Mouse (Mus musculus) kidney, embryonic 14.5 days (tissue): ENCODE data around the gene Nmnat2. TPM values are rescaled to one million over a fixed set of nuclear protein-coding genes. Genes with fewer than 3 reads are reported as not detected.

Experiments
- ATAC-seq: fragments of 200-750 bp; cut with Nextera tagmentation; 2 replicates; pipeline ENCODE4 v1.8.0; 2017; ENCODE audit warnings: moderate number of reproducible peaks, mild to moderate bottlenecking, moderate TSS enrichment, moderate library complexity; ENCODE audit not compliant: low FRiP score, low TSS enrichment
- H3K27ac ChIP-seq: fragments of 300-500 bp; sonication (generic); 2 replicates; pipeline ENCODE4 v1.5.1; 2014; ENCODE audit warnings: low read depth, mild to moderate bottlenecking, low read length, moderate library complexity, mixed read lengths
- H3K27me3 ChIP-seq: fragments of 300-500 bp; sonication (generic); 2 replicates; pipeline ENCODE4 v1.6.1; 2014; ENCODE audit warnings: mild to moderate bottlenecking, low read length; ENCODE audit not compliant: control insufficient read depth, insufficient read depth
- H3K36me3 ChIP-seq: fragments of 300-500 bp; sonication (generic); 2 replicates; pipeline ENCODE4 v1.6.1; 2014; ENCODE audit warnings: low read length, mixed read lengths; ENCODE audit not compliant: control insufficient read depth, insufficient read depth
- H3K4me1 ChIP-seq: fragments of 300-500 bp; sonication (generic); 2 replicates; pipeline ENCODE4 v1.6.1; 2014; ENCODE audit warnings: low read length, mixed read lengths; ENCODE audit not compliant: control insufficient read depth, insufficient read depth
- H3K4me2 ChIP-seq: fragments of 300-500 bp; sonication (generic); replicated peaks from 2 replicates; pipeline ENCODE4 v1.6.1; 2014; ENCODE audit warnings: low read depth, mild to moderate bottlenecking, low read length
- H3K4me3 ChIP-seq: fragments of 300-500 bp; sonication (generic); 2 replicates; pipeline ENCODE4 v1.5.1; 2014; ENCODE audit warnings: mild to moderate bottlenecking, low read length
- H3K9ac ChIP-seq: fragments of 300-500 bp; sonication (generic); 2 replicates; pipeline ENCODE4 v1.6.1; 2014; ENCODE audit warnings: low read depth, mild to moderate bottlenecking, low read length, moderate library complexity
- H3K9me3 ChIP-seq: fragments of 300-500 bp; sonication (generic); 2 replicates; pipeline ENCODE4 v1.6.1; 2016; ENCODE audit warnings: low read length; ENCODE audit not compliant: control insufficient read depth
- WGBS: fragments of 180-500 bp; shearing (Covaris S2); extraction: QIAGEN DNeasy Blood & Tissue Kit; methylation state at CpG from one replicate; pipeline ENCODE4 v1.1.7; 2014; 5-methylcytosine and 5-hydroxymethylcytosine counted together
- polyA plus RNA-seq: library from polyadenylated mRNA; unstranded; fragments of >200 nt; fragmentation: Nextera tagmentation; extraction: Ambion mirVana; gene quantifications from 2 replicates; pipeline ENCODE4 v1.2.1, GENCODE M21; 2014

Gene Nmnat2
- polyA plus RNA-seq, 1 experiment from 2014 or later, result 0.79 TPM

GRCm38 (mm10) chr1:152936365-152936764 is 18.4 kb upstream of the Nmnat2 start:
- Histone ChIP-seq H3K36me3 (no peaks in the 10 kb centered on the region), H3K9ac (no peak overlapping the region), H3K4me2 (no peak overlapping the region), H3K27me3 (no peaks in the 10 kb centered on the region), H3K9me3 (no peaks in the 10 kb centered on the region), H3K4me3 (no peak overlapping the region), H3K27ac (no peak overlapping the region), H3K4me1 (no peaks in the 10 kb centered on the region)
- 87% methylated on average over 5 of the region's 5 CpGs for WGBS
- no peak for ATAC-seq

- 63% methylated on average over 4 of the region's 4 CpGs for WGBS
- Histone ChIP-seq H3K27ac (no peak overlapping the region), H3K9me3 (no peaks in the 10 kb centered on the region), H3K4me3 (no peak overlapping the region), H3K9ac (no peak overlapping the region), H3K4me1 (no peaks in the 10 kb centered on the region), H3K4me2 (no peak overlapping the region), H3K27me3 (no peaks in the 10 kb centered on the region), H3K36me3 (no peaks in the 10 kb centered on the region)
- ATAC-seq, result no peak
Measured at GRCm38 (mm10) chr1:152942977-152943376, 11.8 kb upstream of the Nmnat2 start.

- no peak overlapping the region for H3K27ac ChIP-seq
- peaks cover 36% of the 10 kb centered on the region for H3K27me3 ChIP-seq
- H3K9ac ChIP-seq, result no peak overlapping the region
- no peaks in the 10 kb centered on the region for H3K36me3 ChIP-seq
- H3K4me2 ChIP-seq, result no peak overlapping the region
- H3K9me3 ChIP-seq, result no peaks in the 10 kb centered on the region
- WGBS, result 75% methylated on average over 5 of the region's 5 CpGs
- no peak for ATAC-seq
- peaks cover 9% of the 10 kb centered on the region for H3K4me1 ChIP-seq
- H3K4me3 ChIP-seq, result no peak overlapping the region
Measured at GRCm38 (mm10) chr1:152954167-152954566, 626 bp upstream of the Nmnat2 start.

GRCm38 (mm10) chr1:152955564-152956211 is 895 bp downstream of the Nmnat2 start:
- ATAC-seq, result no peak; the same call in 1 of the 2 replicates
- WGBS, result under 1% methylated on average over 40 of the region's 40 CpGs
- H3K9ac ChIP-seq, result no peak overlapping the region
- no peaks in the 10 kb centered on the region for H3K36me3 ChIP-seq
- H3K4me1 ChIP-seq, result peaks cover 9% of the 10 kb centered on the region
- H3K27ac ChIP-seq, result no peak overlapping the region
- H3K9me3 ChIP-seq, result no peaks in the 10 kb centered on the region
- peaks cover 36% of the 10 kb centered on the region for H3K27me3 ChIP-seq
- peak overlapping the region; percentile 58 for H3K4me2 ChIP-seq
- H3K4me3 ChIP-seq, result peak overlapping the region; percentile 44

GRCm38 (mm10) chr1:152956221-152956620 is 1.4 kb downstream of the Nmnat2 start:
- Histone ChIP-seq H3K4me1 (peaks cover 9% of the 10 kb centered on the region), H3K4me2 (peak overlapping the region; percentile 58), H3K36me3 (no peaks in the 10 kb centered on the region), H3K4me3 (peak overlapping the region; percentile 44), H3K27me3 (peaks cover 36% of the 10 kb centered on the region), H3K9me3 (no peaks in the 10 kb centered on the region), H3K27ac (no peak overlapping the region), H3K9ac (no peak overlapping the region)
- 5% methylated on average over 14 of the region's 14 CpGs for WGBS
- peak; percentile 73 for ATAC-seq

- 87% methylated on average over 10 of the region's 10 CpGs for WGBS
- ATAC-seq, result no peak
- no peak overlapping the region for H3K9ac ChIP-seq
- H3K27ac ChIP-seq, result no peak overlapping the region
- no peak overlapping the region for H3K4me3 ChIP-seq
- no peaks in the 10 kb centered on the region for H3K36me3 ChIP-seq
- H3K4me1 ChIP-seq, result no peaks in the 10 kb centered on the region
- no peaks in the 10 kb centered on the region for H3K27me3 ChIP-seq
- no peak overlapping the region for H3K4me2 ChIP-seq
- no peaks in the 10 kb centered on the region for H3K9me3 ChIP-seq
Measured at GRCm38 (mm10) chr1:152964344-152964743, 9.6 kb downstream of the Nmnat2 start.

GRCm38 (mm10) chr1:152966222-152966621 is 11.4 kb downstream of the Nmnat2 start:
- no peaks in the 10 kb centered on the region; the same call in 1 of the 2 replicates for H3K9me3 ChIP-seq
- H3K36me3 ChIP-seq, result no peaks in the 10 kb centered on the region
- H3K4me2 ChIP-seq, result no peak overlapping the region
- no peak overlapping the region for H3K9ac ChIP-seq
- ATAC-seq, result no peak
- H3K27ac ChIP-seq, result no peak overlapping the region
- H3K4me1 ChIP-seq, result no peaks in the 10 kb centered on the region
- H3K27me3 ChIP-seq, result no peaks in the 10 kb centered on the region
- H3K4me3 ChIP-seq, result no peak overlapping the region
- 53% methylated on average over 6 of the region's 6 CpGs for WGBS

GRCm38 (mm10) chr1:152966686-152967085 is 11.9 kb downstream of the Nmnat2 start:
- Histone ChIP-seq H3K36me3 (no peaks in the 10 kb centered on the region), H3K9me3 (no peaks in the 10 kb centered on the region; the same call in 1 of the 2 replicates), H3K27me3 (no peaks in the 10 kb centered on the region), H3K4me2 (no peak overlapping the region), H3K4me1 (no peaks in the 10 kb centered on the region), H3K9ac (no peak overlapping the region), H3K4me3 (no peak overlapping the region), H3K27ac (no peak overlapping the region)
- 89% methylated on average over 2 of the region's 2 CpGs for WGBS
- ATAC-seq, result no peak

- WGBS, result 66% methylated on average over 4 of the region's 4 CpGs
- Histone ChIP-seq H3K9ac (no peak overlapping the region), H3K27me3 (no peaks in the 10 kb centered on the region), H3K4me2 (no peak overlapping the region), H3K4me1 (peaks cover 4% of the 10 kb centered on the region; the same call in 1 of the 2 replicates), H3K27ac (no peak overlapping the region), H3K4me3 (no peak overlapping the region), H3K9me3 (no peaks in the 10 kb centered on the region; the same call in 1 of the 2 replicates), H3K36me3 (no peaks in the 10 kb centered on the region)
- no peak for ATAC-seq
Measured at GRCm38 (mm10) chr1:152969081-152969480, 14.3 kb downstream of the Nmnat2 start.
